Mouse (Mus musculus) forebrain, embryonic 13.5 days (tissue): ENCODE measurements at regions not wholly inside any gene's neighbourhood (a gene's known extent, or its start where the extent isn't known, plus 50 kb on each side); places are given as distances from the start of the nearest gene placed in this dataset.
A peak's percentile ranks its signal among the peaks of the same experiment; 100 is the strongest.

ENCODE experiments used
- ATAC-seq: fragments of 200-750 bp; cut with Nextera tagmentation; 2 replicates; pipeline ENCODE4 v1.8.0; 2017
- H3K27ac ChIP-seq: fragments of 300-500 bp; sonication (generic); 2 replicates; pipeline ENCODE4 v1.5.1; 2015; ENCODE audit warnings: inconsistent platforms, mild to moderate bottlenecking, moderate library complexity
- H3K27me3 ChIP-seq: fragments of 300-500 bp; sonication (generic); 2 replicates; pipeline ENCODE4 v1.6.1; 2015; ENCODE audit warnings: mild to moderate bottlenecking, inconsistent platforms
- H3K36me3 ChIP-seq: fragments of 300-500 bp; sonication (generic); 2 replicates; pipeline ENCODE4 v1.6.1; 2015; ENCODE audit warnings: mild to moderate bottlenecking, inconsistent platforms; ENCODE audit not compliant: poor library complexity, severe bottlenecking
- H3K4me1 ChIP-seq: fragments of 300-500 bp; sonication (generic); 2 replicates; pipeline ENCODE4 v1.6.1; 2015; ENCODE audit warnings: inconsistent platforms
- H3K4me2 ChIP-seq: fragments of 300-500 bp; sonication (generic); 2 replicates; pipeline ENCODE4 v1.6.1; 2015; ENCODE audit warnings: inconsistent platforms, mild to moderate bottlenecking, moderate library complexity
- H3K4me3 ChIP-seq: fragments of 300-500 bp; sonication (generic); 2 replicates; pipeline ENCODE4 v1.5.1; 2015; ENCODE audit warnings: mild to moderate bottlenecking, inconsistent platforms
- H3K9ac ChIP-seq: fragments of 300-500 bp; sonication (generic); 2 replicates; pipeline ENCODE4 v1.6.1; 2015; ENCODE audit warnings: mild to moderate bottlenecking, inconsistent platforms
- H3K9me3 ChIP-seq: fragments of 300-500 bp; sonication (generic); replicated peaks from 2 replicates; pipeline ENCODE4 v1.6.1; 2016; ENCODE audit warnings: inconsistent platforms
- WGBS: fragments of 180-500 bp; shearing (Covaris S2); methylation state at CpG from one replicate; pipeline ENCODE4 v1.1.7; 2015; 5-methylcytosine and 5-hydroxymethylcytosine counted together

- Histone ChIP-seq H3K9me3 (peaks cover 4% of the 10 kb centered on the region; the same call in 1 of the 2 replicates), H3K4me2 (no peak overlapping the region), H3K4me1 (peaks cover 35% of the 10 kb centered on the region), H3K27me3 (peaks cover 85% of the 10 kb centered on the region), H3K4me3 (no peak overlapping the region), H3K36me3 (no peaks in the 10 kb centered on the region), H3K27ac (no peak overlapping the region), H3K9ac (no peak overlapping the region)
- no peak for ATAC-seq
- 88% methylated on average over 3 of the region's 3 CpGs for WGBS
These were observed 188.2 kb upstream of the Irx3 start for GRCm38 (mm10) chr8:91990048-91990447.

DNA sequence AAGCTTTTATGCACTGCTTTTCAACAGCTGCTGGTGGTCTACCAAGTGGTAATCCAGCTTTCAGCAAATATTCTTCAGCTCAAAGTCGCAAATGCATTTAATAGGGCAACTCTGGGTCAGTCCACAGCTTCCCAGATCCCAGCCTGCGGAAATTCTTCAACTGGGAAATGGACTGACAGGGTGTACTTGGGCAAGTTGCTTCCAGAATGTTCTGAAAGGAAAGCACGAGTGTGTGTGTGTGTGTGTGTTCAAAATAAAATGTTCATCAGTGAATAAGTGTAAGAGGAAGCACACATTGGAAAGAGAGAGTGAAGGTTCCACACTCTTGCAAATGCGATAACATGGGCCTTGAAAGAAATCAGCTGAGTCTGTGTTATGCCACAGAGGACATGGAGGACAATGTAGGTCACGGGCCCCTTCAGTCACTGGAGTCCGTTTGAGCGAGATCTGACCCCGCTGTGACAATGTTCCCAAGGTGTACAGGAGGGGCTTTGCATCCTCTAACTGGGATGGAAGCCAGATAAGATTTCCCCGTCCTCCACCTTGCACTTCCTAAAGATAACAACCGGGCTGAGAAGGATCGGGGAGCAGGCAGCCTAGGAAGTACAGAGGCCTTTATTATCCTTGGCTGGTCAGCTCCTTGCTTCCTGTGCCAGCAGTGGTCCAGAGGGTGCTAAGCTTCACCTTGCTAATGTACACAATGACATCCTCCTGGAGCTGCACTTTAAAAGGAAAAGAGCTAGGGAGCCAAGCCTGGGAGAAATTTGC is 187.2 kb upstream of the Irx3 start:
- H3K4me1 ChIP-seq = peaks cover 33% of the 10 kb centered on the region
- H3K4me2 ChIP-seq = no peak overlapping the region
- H3K36me3 ChIP-seq = no peaks in the 10 kb centered on the region
- H3K4me3 ChIP-seq = no peak overlapping the region
- peaks cover 83% of the 10 kb centered on the region for H3K27me3 ChIP-seq
- no peak overlapping the region for H3K27ac ChIP-seq
- no peak for ATAC-seq
- peaks cover 4% of the 10 kb centered on the region; the same call in 1 of the 2 replicates for H3K9me3 ChIP-seq
- no peak overlapping the region for H3K9ac ChIP-seq
- WGBS = 78% methylated on average over 11 of the region's 11 CpGs

DNA sequence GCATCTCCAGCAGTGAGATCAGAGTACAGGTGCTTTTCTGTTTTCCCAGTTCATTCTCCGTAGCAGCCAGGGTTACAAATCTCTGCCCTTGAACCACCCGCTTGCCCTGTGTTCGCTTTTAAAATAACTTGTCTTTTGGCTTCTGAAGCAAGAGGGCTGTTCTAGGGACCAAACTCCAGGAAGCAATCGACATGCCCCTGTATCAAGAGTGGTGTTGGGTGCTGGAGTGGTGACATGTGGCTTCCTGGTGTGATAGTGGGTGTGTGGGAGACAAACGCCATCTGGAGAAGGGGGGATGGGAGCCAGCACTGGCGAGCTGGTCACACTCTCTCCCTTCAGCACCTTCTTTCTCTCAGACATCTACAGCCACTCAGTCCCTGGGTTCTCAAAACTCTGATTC is 186.0 kb upstream of the Irx3 start:
- no peaks in the 10 kb centered on the region for H3K36me3 ChIP-seq
- H3K27ac ChIP-seq = no peak overlapping the region
- peaks cover 71% of the 10 kb centered on the region for H3K27me3 ChIP-seq
- no peak for ATAC-seq
- no peak overlapping the region for H3K4me2 ChIP-seq
- H3K4me1 ChIP-seq = peaks cover 24% of the 10 kb centered on the region
- H3K9me3 ChIP-seq = peaks cover 4% of the 10 kb centered on the region; the same call in 1 of the 2 replicates
- 77% methylated on average over 6 of the region's 6 CpGs for WGBS
- no peak overlapping the region for H3K9ac ChIP-seq
- H3K4me3 ChIP-seq = no peak overlapping the region

DNA sequence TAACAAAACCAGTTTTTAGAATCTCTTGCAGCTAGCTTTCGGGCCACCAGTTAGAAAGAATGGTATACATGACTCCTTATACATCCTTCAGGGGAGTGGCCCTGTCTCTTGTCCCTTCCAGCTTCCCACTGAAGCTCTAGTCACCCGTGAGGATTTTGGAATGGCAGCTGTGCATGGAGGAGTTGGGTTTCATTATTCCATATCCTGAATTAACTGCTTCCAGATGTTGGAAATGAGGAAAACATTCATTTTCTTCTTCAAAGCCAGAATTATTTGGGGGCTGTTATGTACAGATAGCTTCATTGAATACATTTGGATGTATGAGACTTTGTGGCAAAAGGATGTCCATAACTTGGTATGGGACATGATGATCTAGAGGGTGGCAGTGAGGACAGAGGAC is 181.3 kb upstream of the Irx3 start:
- Histone ChIP-seq H3K4me2 (no peak overlapping the region), H3K9me3 (peaks cover 7% of the 10 kb centered on the region), H3K4me1 (no peaks in the 10 kb centered on the region), H3K27me3 (peaks cover 39% of the 10 kb centered on the region), H3K36me3 (no peaks in the 10 kb centered on the region), H3K27ac (no peak overlapping the region), H3K4me3 (no peak overlapping the region), H3K9ac (no peak overlapping the region)
- WGBS = 87% methylated on average over 2 of the region's 2 CpGs
- no peak for ATAC-seq

GRCm38 (mm10) chr8:91976900-91977585 is 175.2 kb upstream of the Irx3 start:
- Histone ChIP-seq H3K4me2 (no peak overlapping the region), H3K9me3 (peaks cover 3% of the 10 kb centered on the region; the same call in 1 of the 2 replicates), H3K27ac (no peak overlapping the region), H3K27me3 (peaks cover 28% of the 10 kb centered on the region), H3K4me1 (peaks cover 25% of the 10 kb centered on the region), H3K9ac (no peak overlapping the region), H3K36me3 (no peaks in the 10 kb centered on the region), H3K4me3 (no peak overlapping the region)
- no peak for ATAC-seq
- 39% methylated on average over 9 of the region's 9 CpGs for WGBS

- H3K9ac ChIP-seq = no peak overlapping the region
- H3K4me3 ChIP-seq = no peak overlapping the region
- H3K27me3 ChIP-seq = peaks cover 30% of the 10 kb centered on the region
- WGBS = 82% methylated on average over 2 of the region's 2 CpGs
- H3K4me2 ChIP-seq = no peak overlapping the region
- no peaks in the 10 kb centered on the region for H3K9me3 ChIP-seq
- peaks cover 25% of the 10 kb centered on the region for H3K4me1 ChIP-seq
- H3K36me3 ChIP-seq = no peaks in the 10 kb centered on the region
- H3K27ac ChIP-seq = no peak overlapping the region
- no peak for ATAC-seq
These were observed 173.6 kb upstream of the Irx3 start for GRCm38 (mm10) chr8:91975460-91975859.

DNA sequence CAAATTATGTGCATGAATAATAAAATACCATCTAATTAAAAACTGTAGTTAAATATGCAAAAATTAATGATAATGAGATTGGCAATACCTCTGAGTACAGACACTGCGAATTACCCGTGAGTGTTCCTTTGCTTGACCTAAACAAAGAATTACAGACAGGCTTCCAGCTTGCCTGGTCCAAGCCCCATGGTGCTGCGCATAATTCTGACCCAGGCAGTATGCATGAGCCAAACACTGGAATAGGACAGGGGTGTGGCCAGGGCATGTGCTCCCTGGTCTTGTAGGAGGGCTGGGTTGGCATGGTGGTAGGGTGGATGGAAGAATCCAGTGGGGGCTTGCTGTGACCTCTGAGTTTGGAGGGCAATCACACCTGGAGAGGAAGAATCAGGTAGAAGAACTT is 172.8 kb upstream of the Irx3 start:
- H3K4me3 ChIP-seq = no peak overlapping the region
- H3K9me3 ChIP-seq = no peaks in the 10 kb centered on the region
- no peak overlapping the region for H3K9ac ChIP-seq
- H3K36me3 ChIP-seq = no peaks in the 10 kb centered on the region
- 31% methylated on average over 3 of the region's 3 CpGs for WGBS
- peak; percentile 67 for ATAC-seq
- peaks cover 35% of the 10 kb centered on the region for H3K27me3 ChIP-seq
- peak overlapping the region; percentile 33; the same call in 1 of the 2 replicates for H3K4me2 ChIP-seq
- no peak overlapping the region for H3K27ac ChIP-seq
- peaks cover 25% of the 10 kb centered on the region for H3K4me1 ChIP-seq

DNA sequence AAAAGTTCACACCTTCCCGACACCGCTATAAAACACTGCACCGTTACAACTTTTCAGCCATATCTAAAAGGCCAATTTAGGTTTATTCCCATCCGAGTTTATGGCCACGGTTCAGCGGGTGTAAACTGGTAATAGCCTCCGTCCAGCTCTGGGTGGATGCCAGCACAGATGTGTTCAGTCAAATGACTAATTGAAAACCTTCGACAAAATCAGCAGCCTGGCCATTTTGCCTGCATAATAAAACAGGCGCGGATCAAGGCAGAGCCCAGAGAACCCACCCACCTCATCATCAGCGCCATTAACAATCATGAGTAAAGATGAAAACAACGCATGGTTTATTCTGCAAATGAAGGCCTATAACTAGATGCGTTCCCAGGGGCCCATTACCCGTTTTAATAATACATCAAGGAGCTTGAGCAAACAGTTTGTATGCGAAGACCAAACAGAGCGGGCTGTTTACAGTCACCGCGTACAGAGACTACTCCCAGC is 172.1 kb upstream of the Irx3 start:
- H3K27me3 ChIP-seq = peaks cover 35% of the 10 kb centered on the region
- no peak overlapping the region for H3K9ac ChIP-seq
- H3K36me3 ChIP-seq = no peaks in the 10 kb centered on the region
- H3K4me1 ChIP-seq = peaks cover 25% of the 10 kb centered on the region
- H3K9me3 ChIP-seq = no peaks in the 10 kb centered on the region
- H3K4me2 ChIP-seq = peak overlapping the region; percentile 33
- WGBS = 22% methylated on average over 18 of the region's 18 CpGs
- no peak overlapping the region for H3K4me3 ChIP-seq
- peak; percentile 55 for ATAC-seq
- 0 out of 2 replicates have a peak overlapping the region, but pooled peaks have one; percentile 1 for H3K27ac ChIP-seq

DNA sequence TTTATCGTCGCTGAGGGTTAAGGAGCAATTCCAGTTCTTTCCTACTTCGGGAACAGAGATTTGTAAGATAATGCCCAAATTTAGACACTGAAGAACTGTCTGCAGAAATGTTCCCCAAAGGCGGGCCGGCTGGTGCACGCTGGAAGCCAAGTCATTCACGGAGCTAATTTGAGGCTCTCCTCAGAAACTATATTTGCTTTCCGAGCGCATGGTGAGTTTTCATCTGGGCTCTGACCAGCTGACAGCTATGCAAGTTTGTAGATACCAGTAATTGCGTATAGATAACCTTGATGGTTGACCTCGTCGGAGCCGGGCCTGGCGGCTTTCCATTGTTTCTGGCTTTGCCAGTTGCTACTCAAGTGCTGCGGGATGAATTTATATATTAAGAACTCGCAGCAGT is 165.5 kb upstream of the Irx3 start:
- no peak overlapping the region for H3K4me2 ChIP-seq
- no peaks in the 10 kb centered on the region for H3K36me3 ChIP-seq
- H3K9me3 ChIP-seq = no peaks in the 10 kb centered on the region
- no peak for ATAC-seq
- H3K27ac ChIP-seq = no peak overlapping the region
- H3K4me3 ChIP-seq = no peak overlapping the region
- no peaks in the 10 kb centered on the region for H3K4me1 ChIP-seq
- WGBS = 75% methylated on average over 16 of the region's 16 CpGs
- H3K9ac ChIP-seq = no peak overlapping the region
- peaks cover 17% of the 10 kb centered on the region; the same call in 1 of the 2 replicates for H3K27me3 ChIP-seq

DNA sequence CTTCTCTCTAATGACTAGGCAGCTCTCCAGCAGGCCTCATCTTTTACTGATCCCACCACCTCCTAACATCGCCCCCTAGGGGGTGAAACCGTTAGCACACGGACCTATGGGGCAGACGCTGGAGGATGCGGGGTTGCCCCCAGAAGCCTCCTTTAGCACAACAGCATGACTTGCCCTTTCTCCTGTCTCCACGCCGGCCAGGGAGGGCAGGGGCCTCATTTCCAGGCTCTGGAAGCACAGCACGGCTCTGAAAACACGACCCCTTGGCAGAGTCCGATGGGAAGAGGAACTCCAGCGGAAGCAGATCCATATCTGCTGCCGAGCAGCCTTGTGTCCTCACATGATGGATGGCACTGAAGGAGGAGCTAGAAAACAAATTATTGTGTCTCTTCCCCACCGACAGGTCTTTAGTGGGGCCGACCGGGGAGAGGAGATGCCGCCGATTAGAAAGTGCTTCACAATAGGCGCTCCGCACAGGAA is 165.1 kb upstream of the Irx3 start:
- Histone ChIP-seq H3K36me3 (no peaks in the 10 kb centered on the region), H3K4me1 (no peaks in the 10 kb centered on the region), H3K9me3 (no peaks in the 10 kb centered on the region), H3K27me3 (peaks cover 17% of the 10 kb centered on the region; the same call in 1 of the 2 replicates), H3K4me3 (no peak overlapping the region), H3K4me2 (no peak overlapping the region), H3K9ac (no peak overlapping the region), H3K27ac (no peak overlapping the region)
- ATAC-seq = no peak
- WGBS = 66% methylated on average over 19 of the region's 19 CpGs

- no peak for ATAC-seq
- Histone ChIP-seq H3K9ac (no peak overlapping the region), H3K36me3 (no peaks in the 10 kb centered on the region), H3K27me3 (peaks cover 7% of the 10 kb centered on the region), H3K4me1 (no peaks in the 10 kb centered on the region), H3K4me2 (no peak overlapping the region), H3K27ac (no peak overlapping the region), H3K4me3 (no peak overlapping the region), H3K9me3 (no peaks in the 10 kb centered on the region)
- WGBS = 77% methylated on average over 5 of the region's 5 CpGs
These were observed 159.8 kb upstream of the Irx3 start for GRCm38 (mm10) chr8:91961696-91962095.

DNA sequence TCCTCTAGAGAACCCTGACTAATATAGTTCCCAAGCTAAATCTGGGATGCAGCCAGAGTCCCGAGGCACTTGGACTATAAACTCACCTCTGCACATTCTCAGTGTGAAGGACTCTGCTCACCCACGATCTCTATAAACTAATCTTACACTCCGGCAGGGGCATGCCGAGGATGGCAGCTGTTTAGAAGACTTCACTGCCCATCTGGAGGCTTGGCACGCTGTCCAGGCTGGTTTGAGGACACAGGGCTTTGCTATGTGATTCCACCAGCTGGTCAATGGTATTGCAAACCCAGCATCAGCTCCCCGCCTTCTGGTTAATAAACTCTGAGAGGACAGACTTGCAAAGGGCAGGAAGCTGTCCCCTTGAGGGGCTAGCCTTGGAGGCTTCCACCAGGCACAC is 153.3 kb upstream of the Irx3 start:
- no peak overlapping the region for H3K4me3 ChIP-seq
- H3K9ac ChIP-seq = no peak overlapping the region
- no peak overlapping the region for H3K4me2 ChIP-seq
- H3K27me3 ChIP-seq = peaks cover 4% of the 10 kb centered on the region
- 80% methylated on average over 6 of the region's 6 CpGs for WGBS
- ATAC-seq = no peak
- H3K9me3 ChIP-seq = no peaks in the 10 kb centered on the region
- no peaks in the 10 kb centered on the region for H3K4me1 ChIP-seq
- no peak overlapping the region for H3K27ac ChIP-seq
- no peaks in the 10 kb centered on the region for H3K36me3 ChIP-seq
